Mouse (Mus musculus): ENCODE measurements around the gene Hist1h3h.

GRCm38 (mm10) chr13:21718381-21719080, 1.1 kb downstream of the Hist1h3h start:
- TF ChIP-seq CTCF (conservative IDR thresholded peaks at IDR 0.05; ENCODE audit: low read length) = no peak
- TF ChIP-seq POU5F1 (IDR thresholded peaks at IDR 0.05; ENCODE audit: borderline replicate concordance, low read length) = no peak

All from E14TG2a.4 (cell line).